Mouse (Mus musculus) CH12F3 (cell line): Measurements from ENCODE around the gene Gm20388.

Source experiments
- in situ Hi-C: fragments of 300-500 bp; cut with MboI; formaldehyde crosslinking; loops from 2 replicates; pipeline ENCODE4 v1.14.3; 2020; ENCODE audit warnings: low sequenced_read_pairs

Gm20388 gene

GRCm38 (mm10) chr8:120151151-120151550, 240.5 kb downstream of the Gm20388 start:
- in situ Hi-C loops, result no loop called here

- in situ Hi-C loops, result no loop called here
Observed at GRCm38 (mm10) chr8:120152636-120153035, 242.0 kb downstream of the Gm20388 start.

GRCm38 (mm10) chr8:120160366-120160765, 249.7 kb downstream of the Gm20388 start:
- in situ Hi-C loops, result no loop called here

- in situ Hi-C loops, result no loop called here
Observed at GRCm38 (mm10) chr8:120161658-120162403, 251.2 kb downstream of the Gm20388 start.

GRCm38 (mm10) chr8:120162404-120162752, 251.7 kb downstream of the Gm20388 start:
- in situ Hi-C loops, result no loop called here

- in situ Hi-C loops, result no loop called here
Observed at GRCm38 (mm10) chr8:120163376-120163775, 252.7 kb downstream of the Gm20388 start.

GRCm38 (mm10) chr8:120164026-120164425, 253.4 kb downstream of the Gm20388 start:
- in situ Hi-C loops, result no loop called here

- in situ Hi-C loops, result no loop called here
Observed at GRCm38 (mm10) chr8:120167136-120167535, 256.5 kb downstream of the Gm20388 start.

- in situ Hi-C loops, result no loop called here
Observed at GRCm38 (mm10) chr8:120167821-120168220, 257.2 kb downstream of the Gm20388 start.

GRCm38 (mm10) chr8:120169119-120169518, 258.5 kb downstream of the Gm20388 start:
- in situ Hi-C loops, result no loop called here

GRCm38 (mm10) chr8:120173195-120173594, 262.6 kb downstream of the Gm20388 start:
- in situ Hi-C loops, result no loop called here

GRCm38 (mm10) chr8:120174606-120175005, 264.0 kb downstream of the Gm20388 start:
- in situ Hi-C loops, result no loop called here

- in situ Hi-C loops, result no loop called here
Observed at GRCm38 (mm10) chr8:120176605-120177004, 266.0 kb downstream of the Gm20388 start.

GRCm38 (mm10) chr8:120177318-120178123, 266.9 kb downstream of the Gm20388 start, which contains the start of gene Fam92b:
Gene Fam92b (minus strand): TSS chr8:120177466.
- in situ Hi-C loops, result no loop called here

GRCm38 (mm10) chr8:120178124-120178514, 267.5 kb downstream of the Gm20388 start:
- in situ Hi-C loops, result no loop called here

GRCm38 (mm10) chr8:120179027-120179431, 268.4 kb downstream of the Gm20388 start:
- in situ Hi-C loops, result no loop called here

GRCm38 (mm10) chr8:120180445-120180970, 269.9 kb downstream of the Gm20388 start:
- in situ Hi-C loops, result no loop called here

- in situ Hi-C loops, result no loop called here
Observed at GRCm38 (mm10) chr8:120181274-120181673, 270.6 kb downstream of the Gm20388 start.

- in situ Hi-C loops, result no loop called here
Observed at GRCm38 (mm10) chr8:120181861-120182414, 271.3 kb downstream of the Gm20388 start.

- in situ Hi-C loops, result no loop called here
Observed at GRCm38 (mm10) chr8:120184366-120184765, 273.7 kb downstream of the Gm20388 start.
